Mouse (Mus musculus) kidney, adult 8-10 months (tissue): ENCODE measurements at regions not wholly inside any gene's neighbourhood (a gene's known extent, or its start where the extent isn't known, plus 50 kb on each side); places are given as distances from the start of the nearest gene placed in this dataset.

ENCODE experiments used
- DNase-seq, 2 experiments: peaks; one replicate each; pipeline ENCODE4 v3.0.0; 2022

- DNase-seq = no peak
Measured at GRCm38 (mm10) chrX:7474831-7475230, 98.6 kb upstream of the Foxp3 start.

- peak; percentile 14 to 18 for DNase-seq
Measured at GRCm38 (mm10) chrX:7473814-7474213, 98.2 kb upstream of the Usp27x start.

- no peak for DNase-seq
Measured at GRCm38 (mm10) chrX:7469801-7470200, 94.2 kb upstream of the Usp27x start.

GRCm38 (mm10) chrX:7467985-7468384 lies 92.4 kb upstream of the Usp27x start:
- no peak for DNase-seq

GRCm38 (mm10) chrX:7456851-7457250 lies 81.2 kb upstream of the Usp27x start:
- DNase-seq = no peak

- peak; percentile 36 to 66 for DNase-seq
Measured at GRCm38 (mm10) chrX:7445035-7445434, 69.4 kb upstream of the Usp27x start.

- DNase-seq = no peak
Measured at GRCm38 (mm10) chrX:7444583-7444982, 69.0 kb upstream of the Usp27x start.

- DNase-seq = peak; percentile 49 to 73
Measured at GRCm38 (mm10) chrX:7443996-7444421, 68.4 kb upstream of the Usp27x start.

- no peak for DNase-seq
Measured at GRCm38 (mm10) chrX:7435375-7436042, 59.9 kb upstream of the Usp27x start.

GRCm38 (mm10) chrX:7434268-7434667 lies 58.6 kb upstream of the Usp27x start:
- no peak for DNase-seq

GRCm38 (mm10) chrX:7430456-7430855 lies 54.8 kb upstream of the Usp27x start:
- no peak for DNase-seq

GRCm38 (mm10) chrX:7429524-7429865 lies 53.9 kb upstream of the Usp27x start:
- no peak for DNase-seq

GRCm38 (mm10) chrX:7428621-7429523 lies 53.2 kb upstream of the Usp27x start:
- peak; percentile 23 to 42 for DNase-seq
